Mouse (Mus musculus) gastrocnemius, postnatal 36 days (tissue): Measurements from ENCODE around the gene Aif1l. TPM values are rescaled to one million over a fixed set of nuclear protein-coding genes. Genes with fewer than 3 reads are reported as not detected.

Experiments used
- DNase-seq, 2 experiments: peaks; one replicate each; pipeline ENCODE4 v3.0.0; 2022
- intact Hi-C: fragments of 180-260 bp; cut with DNase I; formaldehyde crosslinking; loops from one replicate; pipeline ENCODE4 v1.15.1; 2025
- total RNA-seq, 2 experiments: library from RNA; stranded (reverse); gene quantifications; 2 replicates each; pipeline ENCODE4 v1.2.3; 2021

The Aif1l gene
- total RNA-seq, 2 experiments from 2014 or later: 3.2 to 4.5 TPM

GRCm38 (mm10) chr2:31948801-31949200 is 1.1 kb upstream of the Aif1l start:
- no peak for DNase-seq
- intact Hi-C loops: no loop called here

GRCm38 (mm10) chr2:31950966-31951365 is 1.0 kb downstream of the Aif1l start:
- intact Hi-C loops: no loop called here
- no peak for DNase-seq

DNA sequence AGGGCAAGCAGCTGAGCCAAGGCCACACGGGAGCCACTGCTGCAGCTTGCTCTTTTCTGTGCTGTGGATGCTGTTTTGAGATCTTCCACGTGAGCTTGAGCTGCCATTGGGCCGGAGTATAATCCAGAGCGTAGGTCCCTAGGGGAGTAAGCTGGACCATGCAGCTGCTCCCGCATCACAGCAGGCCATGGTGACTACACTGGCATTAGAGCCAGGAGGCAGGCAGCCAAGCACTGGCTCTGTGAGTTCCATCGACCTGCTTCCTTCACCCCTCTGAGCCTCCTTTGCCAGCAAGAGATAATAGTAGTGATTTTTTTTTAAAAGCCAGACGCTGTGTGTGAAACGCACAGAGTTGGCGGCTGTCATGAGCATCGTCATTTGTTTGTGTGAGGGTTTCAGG is 2.3 kb downstream of the Aif1l start:
- no peak for DNase-seq
- intact Hi-C loops: no loop called here

- no peak for DNase-seq
- intact Hi-C loops: no loop called here
Measured at GRCm38 (mm10) chr2:31952725-31953124, 2.8 kb downstream of the Aif1l start.

- DNase-seq: no peak
- intact Hi-C loops: no loop called here
Measured at GRCm38 (mm10) chr2:31953687-31954086, 3.7 kb downstream of the Aif1l start.

DNA sequence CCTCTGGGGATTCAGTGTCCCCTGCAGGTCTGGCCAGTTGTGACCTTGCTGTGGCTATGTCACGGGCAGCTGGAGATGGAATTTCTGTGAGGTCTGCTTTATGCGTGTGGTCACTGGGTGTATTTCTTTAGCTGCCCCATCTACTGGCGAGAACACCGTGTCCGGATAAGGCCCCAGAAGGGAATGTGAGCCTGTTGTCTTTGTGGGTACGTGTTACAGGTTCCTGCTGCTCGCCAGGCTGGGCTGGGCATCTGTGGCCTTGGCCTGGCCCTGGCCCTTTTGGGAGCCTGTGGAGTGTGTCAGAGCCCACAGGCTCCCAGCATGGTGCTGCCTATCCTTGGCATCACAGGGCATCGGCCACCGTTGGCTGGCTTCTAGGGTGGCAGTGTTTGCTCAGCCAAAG is 4.8 kb downstream of the Aif1l start:
- intact Hi-C loops: no loop called here
- DNase-seq: no peak

GRCm38 (mm10) chr2:31955686-31956085 is 5.7 kb downstream of the Aif1l start:
- intact Hi-C loops: no loop called here
- no peak for DNase-seq

GRCm38 (mm10) chr2:31957211-31957610 is 7.3 kb downstream of the Aif1l start:
- no peak for DNase-seq
- intact Hi-C loops: no loop called here

DNA sequence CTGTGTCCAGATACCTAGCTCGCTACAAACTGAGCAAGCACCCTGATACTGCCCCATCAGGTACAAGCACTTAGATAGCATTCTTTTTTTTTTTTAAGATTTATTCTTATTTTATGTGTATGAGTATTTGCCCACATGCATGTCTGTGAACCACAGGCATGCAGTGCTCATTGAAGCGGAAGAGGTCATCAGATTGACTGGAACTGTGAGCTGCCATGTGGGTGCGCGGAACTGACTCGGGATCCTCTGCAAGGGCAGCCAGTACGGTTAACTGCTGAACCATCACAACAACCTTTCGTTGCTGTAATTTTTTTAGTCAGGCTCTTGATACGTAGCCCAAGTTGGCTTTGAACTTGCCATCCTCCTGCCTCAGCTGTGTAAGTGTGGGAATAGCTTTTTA is 11.0 kb downstream of the Aif1l start:
- intact Hi-C loops: no loop called here
- no peak for DNase-seq

- intact Hi-C loops: no loop called here
- DNase-seq: no peak
Measured at GRCm38 (mm10) chr2:31961791-31962222, 11.9 kb downstream of the Aif1l start.

GRCm38 (mm10) chr2:31962501-31963224 is 12.7 kb downstream of the Aif1l start:
- no peak for DNase-seq
- intact Hi-C loops: no loop called here

DNA sequence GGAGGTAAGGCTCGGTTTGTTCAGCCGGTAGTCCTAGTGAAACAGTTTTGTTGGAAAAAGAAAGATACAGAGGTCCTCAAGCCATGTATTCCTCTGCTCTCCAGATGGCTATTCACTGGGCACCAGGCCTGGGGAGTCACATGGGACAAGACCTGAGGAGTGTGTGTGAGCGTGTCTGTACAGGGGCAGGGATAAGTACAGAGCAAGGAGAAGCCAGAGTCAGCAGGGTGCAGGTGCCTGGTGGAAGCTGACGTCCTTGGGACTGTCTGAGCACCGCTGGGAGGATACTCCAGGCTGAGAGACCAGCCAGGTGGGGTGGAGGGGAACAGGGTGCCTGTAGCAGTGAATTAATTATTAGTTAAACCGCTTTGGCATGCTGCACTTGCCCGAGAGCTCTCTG is 13.6 kb downstream of the Aif1l start:
- intact Hi-C loops: no loop called here
- DNase-seq: no peak

GRCm38 (mm10) chr2:31964191-31964590 is 14.3 kb downstream of the Aif1l start:
- DNase-seq: no peak
- intact Hi-C loops: no loop called here

- no peak for DNase-seq
Measured at GRCm38 (mm10) chr2:31965110-31965509, 15.2 kb downstream of the Aif1l start.

DNA sequence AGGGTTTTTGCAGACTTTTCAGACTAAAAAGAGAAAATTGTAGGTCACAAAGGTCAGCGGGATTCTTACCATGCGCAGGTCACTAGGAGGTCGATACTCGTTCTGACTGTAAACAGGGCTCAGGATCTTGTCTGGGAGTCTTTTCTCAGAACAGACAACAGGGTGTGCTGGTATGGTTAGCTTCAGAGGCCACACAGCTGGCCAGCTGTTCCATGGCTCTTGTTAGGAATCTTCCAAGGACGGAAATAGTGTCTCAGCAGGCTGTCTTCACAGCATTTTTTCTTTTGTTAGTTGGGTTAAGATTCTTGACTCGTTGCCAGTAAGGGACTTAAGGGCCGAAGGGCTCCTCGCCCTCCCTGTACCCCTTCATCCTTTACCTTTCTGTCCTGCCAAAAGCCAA is 16.9 kb downstream of the Aif1l start:
- DNase-seq: no peak
- intact Hi-C loops: loop anchor here (5.0 kb wide), 1 partner anchor 50 kb away; no protein-coding TSS in a partner anchor

More at GRCm38 (mm10) chr2:31965110-31965509, 15.2 kb downstream of the Aif1l start:
- intact Hi-C loops: loop anchor here (5.0 kb wide), 1 partner anchor 48 kb away; no protein-coding TSS in a partner anchor

DNA sequence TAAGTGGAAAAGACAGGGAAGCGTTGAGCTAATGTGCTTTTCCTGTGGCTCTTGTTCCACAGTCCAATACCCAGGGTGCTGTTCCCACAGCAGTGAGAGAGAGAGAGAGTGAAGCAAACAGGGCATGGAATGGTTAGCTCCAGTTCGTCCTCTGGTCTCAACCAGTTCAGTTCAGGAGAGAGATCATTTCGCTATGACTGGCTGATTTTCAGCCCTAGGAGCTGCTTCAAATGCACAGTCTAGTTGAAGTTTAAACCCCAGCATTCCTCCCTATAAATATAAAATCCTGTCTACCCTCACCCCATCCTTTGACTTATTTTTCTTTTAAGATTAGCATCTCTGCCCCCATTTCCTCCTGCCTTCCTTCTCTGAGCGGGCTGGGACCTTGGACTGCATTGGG is 22.6 kb downstream of the Aif1l start:
- no peak for DNase-seq
- intact Hi-C loops: no loop called here

GRCm38 (mm10) chr2:31974141-31974808 is 24.3 kb downstream of the Aif1l start, which contains the start of gene Nup214:
Gene Nup214, plus strand, starts transcription at chr2:31974436.
- intact Hi-C loops: no loop called here
- DNase-seq: peak; percentile 98 to 99

GRCm38 (mm10) chr2:31974809-31975371 is 25.0 kb downstream of the Aif1l start:
- intact Hi-C loops: no loop called here
- DNase-seq: no peak

DNA sequence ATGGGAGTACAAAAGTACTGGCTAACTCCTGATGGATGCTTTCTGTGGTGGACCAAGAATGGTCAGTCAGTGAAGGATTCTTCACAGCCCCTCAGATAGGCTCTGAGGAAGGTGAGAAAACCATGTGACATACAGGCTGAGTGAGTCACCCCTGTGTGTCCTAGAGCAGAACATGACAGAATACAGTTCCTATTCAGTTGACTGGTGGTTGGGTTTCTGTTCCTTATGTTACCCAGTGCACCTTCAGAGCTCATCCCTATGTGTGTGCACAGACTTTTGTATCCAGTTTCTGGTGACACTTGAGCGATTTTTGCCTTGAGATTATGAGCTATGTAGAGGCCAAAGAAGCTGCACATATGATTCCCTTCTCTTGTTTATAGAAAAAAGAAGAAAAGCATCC is 37.8 kb downstream of the Aif1l start:
- DNase-seq: no peak
- intact Hi-C loops: loop anchor here (5.0 kb wide), 1 partner anchor 35 kb away; no protein-coding TSS in a partner anchor

- peak in 1 of 2 experiments; percentile 6 for DNase-seq
- intact Hi-C loops: no loop called here
Measured at GRCm38 (mm10) chr2:31990961-31991360, 41.0 kb downstream of the Aif1l start.

DNA sequence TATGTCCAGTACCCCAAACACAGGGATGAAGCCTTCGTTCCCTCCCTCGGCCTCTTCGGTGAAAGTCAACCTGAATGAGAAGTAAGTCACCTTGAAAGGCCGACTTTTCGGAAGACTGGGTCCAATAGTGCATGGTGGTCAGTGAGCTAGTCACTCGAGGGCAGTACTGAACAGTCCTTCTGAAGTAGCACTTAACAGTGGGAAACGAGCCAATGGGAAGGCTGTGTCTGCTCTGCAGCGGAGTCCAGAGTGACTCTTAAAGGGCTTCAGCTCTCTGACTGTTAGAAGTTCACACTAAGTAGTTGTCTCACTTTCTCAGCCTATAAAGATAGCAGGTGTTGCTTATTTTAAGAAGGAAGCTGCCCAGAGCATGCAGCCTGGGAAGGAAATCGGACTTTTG is 45.0 kb downstream of the Aif1l start:
- intact Hi-C loops: loop anchor here (5.0 kb wide), 1 partner anchor 207 kb away; no protein-coding TSS in a partner anchor
- peak in 1 of 2 experiments; percentile 3 for DNase-seq
